Mouse (Mus musculus) lung, adult 2 months (tissue): ENCODE results near the gene Fv1.

Experiments used
- CTCF ChIP-seq: fragments of 200-500 bp; IDR thresholded peaks from 2 replicates; pipeline ENCODE4 v1.5.1; 2011; ENCODE audit warnings: mild to moderate bottlenecking, low read length, control low read depth; ENCODE audit not compliant: insufficient read depth
- POLR2A ChIP-seq: fragments of 200-500 bp; IDR thresholded peaks from 2 replicates; pipeline ENCODE4 v1.6.1; 2011; ENCODE audit warnings: low read depth, mild to moderate bottlenecking, control low read depth, low read length, borderline replicate concordance; ENCODE audit errors: extremely low read depth

GRCm38 (mm10) chr4:147902906-147903500 is 34.2 kb downstream of the Fv1 start:
- no peak for TF ChIP-seq CTCF
- TF ChIP-seq POLR2A = no peak
